In the genomic region with DNA sequence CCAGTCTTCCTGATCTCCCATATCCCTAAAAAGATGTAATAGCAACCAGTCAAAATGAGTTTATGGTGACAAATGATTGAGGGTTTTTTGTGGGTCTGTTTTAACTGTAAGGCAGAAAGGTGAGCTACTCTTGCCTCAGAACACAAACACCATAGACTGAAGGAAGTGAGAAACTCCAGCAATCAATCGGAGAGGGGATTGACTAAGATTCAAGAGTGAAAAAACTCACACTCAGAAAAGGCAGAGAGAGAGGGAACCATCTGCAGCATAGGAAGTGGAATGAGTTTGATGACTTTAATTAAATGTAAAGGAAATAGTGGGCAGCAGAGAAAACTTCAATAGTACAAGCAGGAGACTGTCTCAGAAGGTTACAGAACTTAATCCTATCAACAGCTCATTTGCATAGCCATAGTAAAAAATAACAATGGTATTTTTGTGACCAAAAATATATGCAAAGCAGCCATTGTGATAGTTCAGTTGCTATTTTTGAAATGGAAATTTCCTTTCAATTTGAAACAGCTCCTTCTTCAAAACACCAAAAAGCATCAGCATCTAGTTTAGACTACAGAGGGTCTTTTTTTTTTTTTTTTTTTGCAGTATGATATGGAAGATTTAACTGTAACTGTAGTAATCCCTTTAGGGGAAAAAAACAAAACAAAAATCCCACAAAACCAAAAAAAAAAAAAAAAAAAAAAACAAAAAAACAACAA, we compare ENCODE assay signal across 12 mouse cellular contexts.
"Had no signal": no experiment of that assay in that cellular context is flagged by ENCODE, and none has a peak within 500 bp of the region (broad histone marks: within the 10 kb centered on the region; RNA-seq: fewer than 3 reads in every experiment).

No protein-coding gene starts in this region.

- ATAC-seq: liver, embryonic 12.5 days had no signal

- H3K4me2 ChIP-seq: limb, embryonic 15.5 days; liver, embryonic 12.5 days; lung, embryonic 14.5 days; neural tube, embryonic 15.5 days had no signal

- H3K27ac ChIP-seq: left cerebral cortex, adult 2 months; limb, embryonic 15.5 days; liver, embryonic 12.5 days; neural tube, embryonic 15.5 days had no signal

- H3K4me3 ChIP-seq: left cerebral cortex, adult 2 months; limb, embryonic 15.5 days; liver, embryonic 12.5 days; myocyte; neural tube, embryonic 15.5 days had no signal

- H3K9ac ChIP-seq: limb, embryonic 15.5 days; liver, embryonic 12.5 days; lung, embryonic 14.5 days; neural tube, embryonic 15.5 days had no signal

- DNase-seq: kidney, postnatal 25 days; lung, embryonic 14.5 days; lung, postnatal 10 days; lung, postnatal 4 days; right cerebral cortex, adult 18-20 months; right cerebral cortex, postnatal 25 days; thymus, postnatal 4 days had no signal

- H3K27me3 ChIP-seq: limb, embryonic 15.5 days; liver, embryonic 12.5 days; neural tube, embryonic 15.5 days had no signal

- H3K4me1 ChIP-seq: limb, embryonic 15.5 days; liver, embryonic 12.5 days; neural tube, embryonic 15.5 days had no signal

- H3K9me3 ChIP-seq: limb, embryonic 15.5 days; liver, embryonic 12.5 days; neural tube, embryonic 15.5 days had no signal

- H3K36me3 ChIP-seq: limb, embryonic 15.5 days; liver, embryonic 12.5 days; neural tube, embryonic 15.5 days had no signal
